Mouse (Mus musculus): ENCODE measurements at regions not wholly inside any gene's neighbourhood (a gene's known extent, or its start where the extent isn't known, plus 50 kb on each side); places are given as distances from the start of the nearest gene placed in this dataset.

- in situ Hi-C loops (cut with MboI; ENCODE audit: unreplicated experiment in 2 of 2): no loop called here
Measured at GRCm38 (mm10) chr13:37638071-37638511, 140.1 kb upstream of the Rreb1 start.

GRCm38 (mm10) chr13:37642410-37643093, 135.6 kb upstream of the Rreb1 start:
- in situ Hi-C loops (cut with MboI; ENCODE audit: unreplicated experiment in 2 of 2): no loop called here

GRCm38 (mm10) chr13:37644751-37645181, 133.4 kb upstream of the Rreb1 start:
- in situ Hi-C loops (cut with MboI; ENCODE audit: unreplicated experiment in 2 of 2): no loop called here

DNA sequence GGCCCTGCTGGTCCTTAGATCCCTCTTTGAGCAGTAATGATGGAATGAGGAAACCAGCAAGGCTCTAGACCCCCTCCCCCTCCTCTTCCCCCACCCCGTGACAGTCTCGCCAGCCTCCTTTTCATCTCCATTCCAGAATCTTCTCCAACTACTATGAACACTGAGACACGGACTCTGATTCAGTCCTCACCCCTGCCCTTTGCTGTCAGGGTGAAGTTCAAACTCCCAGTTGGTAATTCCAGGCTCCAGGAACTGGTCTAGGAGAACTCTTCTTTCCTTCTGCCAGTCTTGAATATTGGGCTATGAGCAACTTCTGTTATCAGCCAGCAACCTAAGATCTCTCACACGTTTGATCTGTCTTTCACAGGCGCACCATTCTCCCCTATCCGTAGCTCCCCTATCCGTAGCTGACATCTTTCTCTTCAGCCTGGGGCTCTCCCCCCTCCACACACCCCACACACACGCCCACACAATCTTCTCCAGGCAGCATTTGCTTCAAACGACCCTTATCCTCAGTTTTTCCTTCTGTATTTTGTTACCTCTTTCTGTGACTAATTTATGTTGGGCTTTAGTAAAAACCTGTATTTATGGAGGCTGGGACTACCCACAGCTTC, 128.6 kb upstream of the Rreb1 start:
- in situ Hi-C loops (cut with MboI; ENCODE audit: unreplicated experiment in 2 of 2): no loop called here

DNA sequence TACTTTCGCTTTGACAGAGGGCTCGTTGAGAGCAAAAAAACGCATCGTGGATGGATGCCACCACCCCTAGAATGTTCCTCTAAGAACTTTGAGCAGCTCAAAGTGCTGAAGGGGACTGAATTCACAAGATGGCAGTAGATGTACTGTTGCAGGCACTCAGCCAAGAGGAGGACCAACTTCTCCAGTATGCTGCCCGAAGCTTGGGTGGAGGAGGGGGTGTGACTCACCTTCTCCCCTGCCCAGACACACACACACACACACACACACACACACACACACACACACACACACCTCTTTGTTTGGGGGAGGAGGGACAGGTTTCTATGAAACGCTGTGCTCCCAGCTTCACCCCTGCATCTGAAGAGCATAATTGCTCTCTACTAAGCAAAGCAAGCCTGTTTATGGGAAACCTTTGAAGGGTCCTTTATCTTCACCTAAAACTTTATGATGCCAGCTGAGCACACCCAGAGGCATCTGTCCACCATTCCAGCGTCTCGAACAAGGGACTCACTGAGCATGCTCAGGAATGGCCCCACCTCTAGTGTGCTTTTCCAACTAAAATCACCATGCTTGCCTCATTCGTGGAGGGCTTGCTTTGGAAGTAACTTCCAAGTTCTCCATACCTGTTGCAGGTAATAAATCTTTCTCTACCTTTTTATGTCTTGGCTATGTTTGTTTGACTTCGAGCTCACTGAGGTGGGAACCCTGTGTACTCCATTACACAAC, 126.8 kb upstream of the Rreb1 start:
- in situ Hi-C loops (cut with MboI; ENCODE audit: unreplicated experiment in 2 of 2): no loop called here

GRCm38 (mm10) chr13:37654651-37655050, 123.5 kb upstream of the Rreb1 start:
- in situ Hi-C loops (cut with MboI; ENCODE audit: unreplicated experiment in 2 of 2): no loop called here

DNA sequence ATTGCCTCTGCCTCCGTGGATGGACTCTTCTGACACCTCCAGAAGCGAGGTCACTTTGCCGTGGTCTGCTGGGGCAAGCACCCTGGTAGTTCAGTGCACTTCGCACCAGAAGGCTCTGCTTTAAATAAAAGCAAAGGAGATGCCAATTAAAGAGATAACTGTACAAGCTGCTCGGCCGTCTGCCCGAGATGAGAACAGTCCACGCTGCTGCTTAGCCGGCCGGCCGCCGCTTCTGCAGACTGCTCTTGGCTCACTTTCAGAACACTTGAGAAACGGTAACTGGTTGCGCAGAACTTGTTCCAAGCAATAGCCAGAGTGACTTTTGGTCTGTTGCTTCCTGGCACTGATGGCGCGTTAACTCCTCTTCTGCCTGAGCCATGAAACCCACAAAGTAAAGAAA, 121.0 kb upstream of the Rreb1 start:
- in situ Hi-C loops (cut with MboI; ENCODE audit: unreplicated experiment in 2 of 2): no loop called here

DNA sequence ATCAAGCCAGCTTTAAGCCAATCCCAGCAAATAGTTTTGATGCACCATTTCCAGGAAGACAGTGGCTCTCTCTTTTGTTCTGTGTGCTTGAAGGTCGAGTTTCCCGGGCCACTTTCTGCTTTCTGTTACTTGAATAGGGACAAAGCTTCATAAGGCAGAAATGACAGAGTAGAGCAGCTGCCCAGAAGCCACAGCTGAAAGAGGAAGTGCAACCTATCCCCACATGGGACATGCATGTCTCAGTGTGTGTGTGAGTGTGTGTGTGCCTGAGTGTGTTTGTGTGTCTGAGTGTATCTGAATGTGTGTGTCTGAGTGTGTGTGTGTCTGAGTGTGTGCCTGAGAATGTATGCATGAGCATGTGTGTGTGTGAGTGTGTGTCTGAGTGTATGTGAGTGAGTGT, 120.2 kb upstream of the Rreb1 start:
- in situ Hi-C loops (cut with MboI; ENCODE audit: unreplicated experiment in 2 of 2): no loop called here

GRCm38 (mm10) chr13:37658519-37658918, 119.7 kb upstream of the Rreb1 start:
- in situ Hi-C loops (cut with MboI; ENCODE audit: unreplicated experiment in 2 of 2): no loop called here

DNA sequence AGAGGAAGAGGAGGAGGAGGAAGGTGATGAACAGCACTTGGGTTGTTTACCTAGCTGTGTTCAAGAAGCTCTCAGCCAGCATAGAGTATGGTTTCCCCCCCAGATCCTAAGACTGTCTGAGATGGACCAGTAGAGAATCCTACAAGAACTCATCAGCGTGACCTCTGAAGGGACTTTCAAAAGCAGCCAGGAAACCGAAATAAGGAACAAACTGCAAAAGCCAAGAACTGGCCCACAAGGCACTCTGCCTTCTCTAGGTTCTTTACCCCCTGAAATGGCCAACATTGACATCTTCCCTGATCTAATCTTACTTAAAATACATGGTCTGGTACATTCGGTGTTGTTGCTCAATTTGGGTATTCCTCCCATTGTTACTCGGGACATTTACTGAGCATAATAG, 118.1 kb upstream of the Rreb1 start:
- in situ Hi-C loops (cut with MboI; ENCODE audit: unreplicated experiment in 2 of 2): no loop called here

DNA sequence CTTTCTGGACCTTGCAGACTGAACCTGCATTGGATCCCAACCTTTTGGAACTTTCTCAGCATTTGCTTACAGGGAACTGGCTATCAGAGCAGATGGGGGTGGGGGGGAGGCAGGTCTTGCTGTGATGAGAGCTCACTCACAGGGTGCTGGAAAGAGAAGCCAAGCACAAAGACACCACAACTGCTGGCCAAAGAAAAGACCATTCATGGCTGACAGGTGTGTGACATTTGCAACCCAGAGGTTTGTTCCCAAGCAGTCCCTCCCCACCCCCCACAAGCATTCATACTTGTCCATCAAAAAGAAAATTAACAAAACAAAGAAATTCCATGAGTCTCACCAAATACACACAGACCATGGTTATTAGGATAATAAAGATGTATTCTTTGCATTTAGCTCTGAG, 117.5 kb upstream of the Rreb1 start:
- in situ Hi-C loops (cut with MboI; ENCODE audit: unreplicated experiment in 2 of 2): no loop called here

DNA sequence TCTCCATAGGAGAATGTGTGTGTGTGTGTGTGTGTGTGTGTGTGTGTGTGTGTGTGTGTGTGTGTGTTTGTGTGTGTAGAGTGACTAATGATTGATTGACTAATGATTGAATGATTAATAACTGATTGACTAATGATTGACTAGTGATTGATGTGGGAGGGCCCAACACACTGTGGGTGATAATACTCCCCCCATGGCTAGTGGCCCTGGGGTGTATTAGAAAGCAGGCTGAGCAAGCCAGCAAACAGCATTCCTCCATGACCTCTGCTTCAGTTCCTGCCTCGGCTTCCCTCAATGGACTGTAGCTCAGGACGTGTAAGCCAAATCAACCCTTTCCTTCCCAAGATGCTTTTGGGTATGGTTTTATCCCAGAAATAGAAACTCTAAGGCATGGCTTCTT, 114.1 kb upstream of the Rreb1 start:
- in situ Hi-C loops (cut with MboI; ENCODE audit: unreplicated experiment in 2 of 2): no loop called here

- in situ Hi-C loops (cut with MboI; ENCODE audit: unreplicated experiment in 2 of 2): no loop called here
Measured at GRCm38 (mm10) chr13:37666207-37667003, 111.8 kb upstream of the Rreb1 start.

- in situ Hi-C loops (cut with MboI; ENCODE audit: unreplicated experiment in 2 of 2): no loop called here
Measured at GRCm38 (mm10) chr13:37667386-37667785, 110.8 kb upstream of the Rreb1 start.

DNA sequence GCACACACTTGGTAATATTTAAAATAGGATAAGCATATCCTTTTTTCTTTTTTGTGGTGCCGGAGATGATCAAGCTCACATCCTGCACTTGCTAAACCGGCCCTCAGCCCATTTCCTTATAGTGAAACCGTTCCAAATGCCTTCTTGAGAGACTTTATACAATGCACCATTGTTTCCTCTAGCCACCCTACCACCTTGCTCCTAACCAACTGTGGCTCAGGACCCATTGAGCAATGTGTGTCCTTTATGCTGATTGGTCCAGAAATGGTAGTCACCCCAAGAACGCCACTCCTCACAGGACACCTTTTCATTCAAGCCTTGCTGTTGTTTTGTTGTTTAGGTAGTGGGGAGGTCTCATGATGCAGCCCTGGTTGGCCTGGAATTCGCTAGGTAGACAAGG, 110.3 kb upstream of the Rreb1 start:
- in situ Hi-C loops (cut with MboI; ENCODE audit: unreplicated experiment in 2 of 2): no loop called here

DNA sequence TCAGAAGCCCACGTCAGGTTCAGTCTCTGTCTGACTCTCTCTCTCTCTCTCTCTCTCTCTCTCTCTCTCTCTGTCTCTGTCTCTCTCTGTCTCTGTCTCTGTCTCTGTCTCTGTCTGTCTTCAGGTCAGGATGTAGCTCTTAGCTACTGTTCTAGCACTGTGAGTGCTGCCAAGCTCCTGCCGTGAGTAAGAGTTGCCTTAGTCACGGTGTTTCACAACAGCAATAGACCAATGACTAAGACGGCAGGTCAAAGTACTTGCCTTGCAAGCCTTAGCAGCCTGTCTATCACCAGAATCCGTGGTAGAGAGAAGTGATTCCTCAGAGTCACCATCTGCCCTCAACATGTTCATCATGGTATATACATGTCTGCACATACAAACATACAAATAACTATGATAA, 107.1 kb upstream of the Rreb1 start:
- in situ Hi-C loops (cut with MboI; ENCODE audit: unreplicated experiment in 2 of 2): no loop called here

DNA sequence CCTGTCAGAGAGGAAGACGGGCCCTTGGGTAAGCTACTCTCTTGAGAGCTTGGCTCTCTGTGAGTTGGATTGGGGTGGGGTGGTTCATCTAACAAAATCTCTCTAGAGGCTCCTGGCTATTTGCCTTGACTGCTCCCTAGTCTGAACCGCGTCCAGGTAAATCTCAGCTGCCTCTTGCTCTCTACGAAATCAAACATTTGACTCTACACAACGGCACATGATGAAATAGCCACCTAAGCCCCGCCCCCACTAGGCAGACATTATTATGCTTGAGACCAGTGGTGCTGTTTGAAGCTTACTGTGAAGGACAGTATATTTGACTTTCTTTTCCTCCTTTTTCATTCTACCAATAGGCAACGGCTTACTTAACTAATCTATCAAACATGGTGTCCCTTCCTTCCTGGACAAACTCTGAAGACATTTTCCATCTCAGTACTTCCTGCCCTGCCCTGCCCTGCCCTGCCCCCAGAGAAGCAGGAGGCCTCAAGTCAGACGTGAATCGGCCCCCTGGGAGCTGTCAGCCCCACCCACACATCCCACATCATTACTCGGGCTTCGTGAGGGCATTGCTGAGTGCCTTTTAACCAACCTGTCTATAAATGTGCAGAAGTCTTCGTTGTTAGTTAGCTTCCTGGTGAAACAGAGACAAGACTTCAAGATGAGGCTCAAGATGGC, 103.4 kb upstream of the Rreb1 start:
- in situ Hi-C loops (cut with MboI; ENCODE audit: unreplicated experiment in 2 of 2): no loop called here

GRCm38 (mm10) chr13:37675718-37676117, 102.5 kb upstream of the Rreb1 start:
- in situ Hi-C loops (cut with MboI; ENCODE audit: unreplicated experiment in 2 of 2): no loop called here

- in situ Hi-C loops (cut with MboI; ENCODE audit: unreplicated experiment in 2 of 2): no loop called here
Measured at GRCm38 (mm10) chr13:37676912-37677311, 101.3 kb upstream of the Rreb1 start.

DNA sequence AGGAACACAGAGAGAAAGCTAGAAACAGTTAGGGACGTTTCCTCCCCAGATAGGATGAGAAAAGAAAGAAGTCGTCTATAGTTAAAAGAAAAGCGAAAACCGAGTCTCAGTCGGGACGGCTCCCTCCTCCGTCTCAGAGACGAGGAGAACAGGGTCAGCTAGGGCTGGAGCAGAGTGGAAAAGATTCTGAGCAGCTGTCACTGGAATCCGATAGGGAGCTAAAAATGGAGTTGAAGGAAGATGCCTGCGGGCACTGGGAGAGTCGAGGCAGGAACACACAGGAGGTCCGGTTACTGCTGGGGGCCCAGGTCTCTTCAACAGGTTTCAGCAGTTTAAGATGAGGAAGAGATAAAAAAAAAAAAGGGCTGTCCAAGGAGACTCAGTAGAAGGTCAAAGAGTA, 99.9 kb upstream of the Rreb1 start:
- in situ Hi-C loops (cut with MboI; ENCODE audit: unreplicated experiment in 2 of 2): no loop called here

GRCm38 (mm10) chr13:37678772-37679171, 99.4 kb upstream of the Rreb1 start:
- in situ Hi-C loops (cut with MboI; ENCODE audit: unreplicated experiment in 2 of 2): no loop called here

All from v-Abl transformed pro-B cells (cell line).